Mouse (Mus musculus) subcutaneous adipose tissue, adult 2 months (tissue): Measurements from ENCODE around the gene Ubac2. TPM values are rescaled to one million over a fixed set of nuclear protein-coding genes. Genes with fewer than 3 reads are reported as not detected.

Source experiments
- polyA plus RNA-seq: library from polyadenylated mRNA; depleted of rRNA; stranded (reverse); fragments of >200 nt; gene quantifications from 2 replicates; pipeline ENCODE4 v1.2.3, GENCODE M21; 2012; ENCODE audit warnings: low replicate concordance; rRNA removed

Gene Ubac2
- polyA plus RNA-seq, result 48.7 and 61.7 TPM in 2 replicates

GRCm38 (mm10) chr14:121878176-121878858 is at the start of gene Ubac2:
Gene Ubac2, plus strand, starts transcription at chr14:121878620.

DNA sequence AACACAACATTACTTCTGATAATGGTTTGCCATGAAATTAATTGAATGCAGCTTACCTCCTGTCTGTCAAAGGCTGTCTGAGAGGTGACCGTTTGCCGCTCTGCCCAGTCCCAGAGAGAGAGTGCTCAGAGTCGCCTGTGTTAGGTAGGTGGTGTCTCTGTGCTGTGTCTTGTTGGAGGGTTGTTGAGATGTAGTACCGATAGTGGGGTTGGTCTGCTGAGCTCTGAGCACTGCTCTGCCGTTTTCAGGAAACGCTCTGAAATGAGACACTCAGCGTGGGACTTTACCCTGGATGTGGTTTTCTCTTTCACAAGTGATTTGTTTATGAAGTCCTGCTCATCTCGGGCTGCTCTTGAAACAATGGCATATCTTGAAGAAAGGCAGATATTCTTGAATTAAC is 37.2 kb downstream of the Ubac2 start, which contains the start of gene Gpr18:
TSS of gene Gpr18 (minus strand) at position 161 of the 400 bp plus-strand sequence.

GRCm38 (mm10) chr14:121964990-121965389 is 86.6 kb downstream of the Ubac2 start, which contains the start of gene Gpr183:
Gene Gpr183, minus strand, starts transcription at chr14:121965195.

DNA sequence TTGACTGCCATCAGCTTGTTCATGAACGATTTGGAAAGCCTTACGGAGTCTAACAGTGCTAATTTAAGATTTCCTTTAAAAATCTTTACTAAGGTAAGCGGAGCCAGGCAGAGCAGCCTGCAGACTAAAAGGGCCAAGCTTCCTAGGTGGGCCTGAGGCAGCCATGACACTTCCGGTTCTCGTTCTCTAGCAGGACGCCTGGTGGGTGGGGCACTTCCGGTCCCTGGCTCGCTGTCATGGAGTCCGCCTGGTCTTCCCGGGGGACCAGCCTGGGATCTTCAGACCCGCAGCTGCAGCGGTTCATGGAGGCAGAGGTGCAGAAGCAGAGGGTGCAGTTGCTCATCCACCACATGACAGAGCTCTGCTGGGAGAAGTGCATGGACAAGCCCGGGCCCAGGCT is 156.0 kb downstream of the Ubac2 start, which contains the start of gene Timm8a2:
TSS of gene Timm8a2 (plus strand) at position 224 of the 400 bp plus-strand sequence.

Other genes starting within 250 kb of the Ubac2 start
- gene Dock9, start 80.8 kb upstream of the Ubac2 start, polyA plus RNA-seq, result 32.4 and 42.1 TPM in 2 replicates
- gene Gpr18, start 37.2 kb downstream of the Ubac2 start, polyA plus RNA-seq, result 0.82 and 2.6 TPM in 2 replicates
- gene Gpr183, start 86.6 kb downstream of the Ubac2 start, polyA plus RNA-seq, result 2.8 and 4.2 TPM in 2 replicates
- not detected in 2 replicates for gene Timm8a2, start 156.1 kb downstream of the Ubac2 start, polyA plus RNA-seq
- 77.6 and 171 TPM in 2 replicates for gene Tm9sf2, start 228.4 kb downstream of the Ubac2 start, polyA plus RNA-seq